Mouse (Mus musculus) layer of hippocampus, adult 9-10 months (tissue): ENCODE measurements around the gene Akap11.

Experiments used
- DNase-seq: peaks from one replicate; pipeline ENCODE4 v3.0.0; 2022; ENCODE audit warnings: low spot score

The Akap11 gene

GRCm38 (mm10) chr14:78528461-78529425, 7.9 kb downstream of the Akap11 start:
- no peak for DNase-seq

GRCm38 (mm10) chr14:78526907-78527306, 9.7 kb downstream of the Akap11 start:
- no peak for DNase-seq

GRCm38 (mm10) chr14:78526475-78526874, 10.1 kb downstream of the Akap11 start:
- DNase-seq: no peak

- DNase-seq: no peak
Measured at GRCm38 (mm10) chr14:78525611-78526457, 10.8 kb downstream of the Akap11 start.

- no peak for DNase-seq
Measured at GRCm38 (mm10) chr14:78525059-78525458, 11.5 kb downstream of the Akap11 start.

GRCm38 (mm10) chr14:78510713-78511112, 25.9 kb downstream of the Akap11 start:
- DNase-seq: no peak

GRCm38 (mm10) chr14:78509791-78510190, 26.8 kb downstream of the Akap11 start:
- DNase-seq: no peak

GRCm38 (mm10) chr14:78500578-78500977, 36.0 kb downstream of the Akap11 start:
- DNase-seq: no peak

- no peak for DNase-seq
Measured at GRCm38 (mm10) chr14:78496691-78497090, 39.9 kb downstream of the Akap11 start.

GRCm38 (mm10) chr14:78495241-78495640, 41.4 kb downstream of the Akap11 start:
- no peak for DNase-seq

- no peak for DNase-seq
Measured at GRCm38 (mm10) chr14:78492602-78493001, 44.0 kb downstream of the Akap11 start.

GRCm38 (mm10) chr14:78491432-78491831, 45.2 kb downstream of the Akap11 start:
- no peak for DNase-seq

- no peak for DNase-seq
Measured at GRCm38 (mm10) chr14:78482385-78483231, 54.0 kb downstream of the Akap11 start.

- DNase-seq: no peak
Measured at GRCm38 (mm10) chr14:78474058-78474457, 62.5 kb downstream of the Akap11 start.

- no peak for DNase-seq
Measured at GRCm38 (mm10) chr14:78470714-78471113, 65.9 kb downstream of the Akap11 start.

GRCm38 (mm10) chr14:78468991-78469390, 67.6 kb downstream of the Akap11 start:
- DNase-seq: no peak

GRCm38 (mm10) chr14:78467994-78468393, 68.6 kb downstream of the Akap11 start:
- DNase-seq: no peak

GRCm38 (mm10) chr14:78464353-78464752, 72.3 kb downstream of the Akap11 start:
- no peak for DNase-seq

GRCm38 (mm10) chr14:78459121-78459520, 77.5 kb downstream of the Akap11 start:
- DNase-seq: no peak

GRCm38 (mm10) chr14:78458705-78459104, 77.9 kb downstream of the Akap11 start:
- DNase-seq: no peak

GRCm38 (mm10) chr14:78454970-78455369, 81.6 kb downstream of the Akap11 start:
- DNase-seq: no peak
